Mouse (Mus musculus): ENCODE results near the gene Hist2h3c2.

- TF ChIP-seq CTCF (IDR thresholded peaks at IDR 0.05; ENCODE audit: low read depth) (peak; percentile 35; the same call in 1 of the 2 replicates), EP300 (IDR thresholded peaks at IDR 0.05; ENCODE audit: low read depth) (no peak)
Observed at GRCm38 (mm10) chr3:96197129-96197749, 41.7 kb downstream of the Hist2h3c2 start.

All from liver, embryonic 14.5 days (tissue).